Mouse (Mus musculus) embryonic facial prominence, embryonic 11.5 days (tissue): ENCODE data around the gene Med12l. TPM values are rescaled to one million over a fixed set of nuclear protein-coding genes. Genes with fewer than 3 reads are reported as not detected.

Experiments
- ATAC-seq: fragments of 200-750 bp; cut with Nextera tagmentation; replicated peaks from 2 replicates; pipeline ENCODE4 v1.8.0; 2017; ENCODE audit warnings: low read depth; ENCODE audit not compliant: insufficient number of reproducible peaks, low FRiP score, low TSS enrichment
- DNase-seq: peaks from one replicate; pipeline ENCODE4 v3.0.0-alpha.2; 2015; ENCODE audit warnings: low spot score
- H3K27ac ChIP-seq: fragments of 300-500 bp; sonication (generic); replicated peaks from 2 replicates; pipeline ENCODE4 v1.5.1; 2014; ENCODE audit warnings: mild to moderate bottlenecking, low read depth, low read length, control low read depth
- H3K27me3 ChIP-seq: fragments of 300-500 bp; sonication (generic); 2 replicates; pipeline ENCODE4 v1.6.1; 2014; ENCODE audit warnings: mild to moderate bottlenecking, low read length, moderate library complexity, mixed read lengths; ENCODE audit not compliant: control insufficient read depth, insufficient read depth
- H3K36me3 ChIP-seq: fragments of 300-500 bp; sonication (generic); replicated peaks from 2 replicates; pipeline ENCODE4 v1.6.1; 2014; ENCODE audit warnings: low read depth, mild to moderate bottlenecking, low read length, moderate library complexity, mixed read lengths; ENCODE audit not compliant: control insufficient read depth, insufficient read depth
- H3K4me1 ChIP-seq: fragments of 300-500 bp; sonication (generic); 2 replicates; pipeline ENCODE4 v1.6.1; 2014; ENCODE audit warnings: low read length, mixed read lengths; ENCODE audit not compliant: control insufficient read depth, insufficient read depth
- H3K4me2 ChIP-seq: fragments of 300-500 bp; sonication (generic); 2 replicates; pipeline ENCODE4 v1.6.1; 2014; ENCODE audit warnings: low read depth, mild to moderate bottlenecking, control low read depth, low read length, moderate library complexity
- H3K4me3 ChIP-seq: fragments of 300-500 bp; sonication (generic); 2 replicates; pipeline ENCODE4 v1.5.1; 2014; ENCODE audit warnings: low read depth, low read length, control low read depth
- H3K9ac ChIP-seq: fragments of 300-500 bp; sonication (generic); replicated peaks from 2 replicates; pipeline ENCODE4 v1.6.1; 2014; ENCODE audit warnings: mild to moderate bottlenecking, control low read depth, low read length
- H3K9me3 ChIP-seq: fragments of 300-500 bp; sonication (generic); replicated peaks from 2 replicates; pipeline ENCODE4 v1.6.1; 2016; ENCODE audit warnings: mild to moderate bottlenecking, low read length, inconsistent platforms, mixed read lengths; ENCODE audit not compliant: control insufficient read depth
- WGBS: fragments of 180-500 bp; shearing (Covaris S2); extraction: QIAGEN DNeasy Blood & Tissue Kit; methylation state at CpG from one replicate; pipeline ENCODE4 v1.1.7; 2014; 5-methylcytosine and 5-hydroxymethylcytosine counted together
- polyA plus RNA-seq: library from polyadenylated mRNA; unstranded; fragments of >200 nt; fragmentation: Nextera tagmentation; extraction: Ambion mirVana; gene quantifications from 2 replicates; pipeline ENCODE4 v1.2.1, GENCODE M21; 2014

Gene Med12l
- polyA plus RNA-seq, 1 experiment from 2014 or later, result 2.2 TPM

GRCm38 (mm10) chr3:59129547-59129946 lies 123.9 kb downstream of the Med12l start:
- ATAC-seq, result no peak

DNA sequence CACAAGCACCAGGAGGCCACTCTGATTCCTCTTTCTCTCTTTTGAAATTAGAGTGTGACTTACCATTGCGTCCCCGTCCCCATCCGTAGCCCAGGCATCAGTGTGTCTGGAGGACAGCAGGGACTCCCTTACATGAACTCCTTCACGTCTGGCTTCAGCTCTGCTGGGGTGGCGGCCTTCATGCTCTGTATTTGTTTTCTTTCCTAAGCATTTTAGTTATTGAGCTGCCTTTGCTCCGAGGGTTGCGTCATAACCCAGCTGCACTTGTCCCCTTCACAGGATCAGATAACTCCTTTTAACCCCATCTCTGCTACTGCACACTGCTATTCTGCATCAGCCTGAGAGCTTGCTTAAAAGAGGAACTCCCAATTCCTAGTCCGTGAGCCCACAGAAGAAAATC lies 124.8 kb downstream of the Med12l start:
- Histone ChIP-seq H3K4me3 (no peak overlapping the region), H3K27me3 (no peaks in the 10 kb centered on the region), H3K4me2 (no peak overlapping the region), H3K27ac (no peak overlapping the region), H3K9ac (no peak overlapping the region), H3K9me3 (no peaks in the 10 kb centered on the region), H3K4me1 (no peaks in the 10 kb centered on the region), H3K36me3 (no peaks in the 10 kb centered on the region)
- WGBS, result 53% methylated on average over 8 of the region's 8 CpGs
- ATAC-seq (no peak), DNase-seq (peak; percentile 15)

More at GRCm38 (mm10) chr3:59129547-59129946, 123.9 kb downstream of the Med12l start:
- no peak overlapping the region for H3K27ac ChIP-seq
- H3K9me3 ChIP-seq, result no peaks in the 10 kb centered on the region
- H3K9ac ChIP-seq, result no peak overlapping the region
- no peaks in the 10 kb centered on the region for H3K36me3 ChIP-seq
- no peaks in the 10 kb centered on the region for H3K27me3 ChIP-seq
- 89% methylated on average over 3 of the region's 3 CpGs for WGBS
- H3K4me2 ChIP-seq, result no peak overlapping the region
- H3K4me1 ChIP-seq, result no peaks in the 10 kb centered on the region
- H3K4me3 ChIP-seq, result no peak overlapping the region
- DNase-seq, result no peak

DNA sequence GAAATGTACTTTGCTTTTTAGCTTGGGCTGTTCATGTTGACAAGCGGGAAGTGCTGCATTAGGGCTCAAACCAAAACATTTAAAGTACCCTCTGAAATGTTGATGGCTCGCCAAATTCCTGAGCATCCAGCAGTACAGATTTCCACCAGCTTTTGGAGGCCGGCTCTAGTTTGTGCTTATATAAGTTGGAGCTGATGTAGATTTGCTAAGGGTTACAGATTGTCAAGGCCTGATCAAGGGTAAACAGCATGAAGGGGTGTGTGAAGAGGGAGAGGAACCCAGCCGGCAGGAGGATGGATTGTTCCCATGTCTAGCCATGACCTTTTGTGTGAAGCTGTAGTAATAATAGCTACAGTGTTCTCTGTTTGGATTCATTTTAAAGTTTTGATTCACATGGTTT lies 125.5 kb downstream of the Med12l start:
- DNase-seq (no peak), ATAC-seq (no peak)
- H3K9me3 ChIP-seq, result no peaks in the 10 kb centered on the region
- 75% methylated on average over 4 of the region's 4 CpGs for WGBS
- no peak overlapping the region for H3K4me2 ChIP-seq
- H3K27me3 ChIP-seq, result no peaks in the 10 kb centered on the region
- H3K4me3 ChIP-seq, result no peak overlapping the region
- no peak overlapping the region for H3K27ac ChIP-seq
- H3K4me1 ChIP-seq, result no peaks in the 10 kb centered on the region
- H3K9ac ChIP-seq, result no peak overlapping the region
- H3K36me3 ChIP-seq, result no peaks in the 10 kb centered on the region

DNA sequence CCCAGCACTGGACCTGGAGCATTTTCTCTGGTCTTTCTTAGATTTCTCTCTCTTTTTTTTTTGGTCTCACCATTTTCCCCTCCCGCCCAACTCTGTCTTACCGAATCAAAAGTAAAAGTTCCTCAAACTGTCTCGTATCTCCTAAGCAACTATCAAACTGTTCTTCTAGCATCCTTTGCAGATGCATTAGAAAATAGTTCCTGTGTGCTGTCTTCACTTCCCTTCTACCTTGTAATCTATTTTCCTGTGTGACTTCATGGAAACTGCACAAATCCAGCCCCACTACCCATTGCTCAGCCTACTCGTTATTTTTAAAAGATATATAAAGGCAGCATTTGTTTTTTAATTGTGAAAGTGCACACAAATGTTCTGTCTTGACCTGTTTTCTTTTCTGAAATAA lies 126.3 kb downstream of the Med12l start:
- WGBS, result 86% methylated on average over 4 of the region's 4 CpGs
- DNase-seq, result no peak
- H3K36me3 ChIP-seq, result no peaks in the 10 kb centered on the region
- H3K27me3 ChIP-seq, result no peaks in the 10 kb centered on the region
- H3K4me1 ChIP-seq, result no peaks in the 10 kb centered on the region
- no peak overlapping the region for H3K4me2 ChIP-seq
- H3K9me3 ChIP-seq, result no peaks in the 10 kb centered on the region
- no peak overlapping the region for H3K4me3 ChIP-seq
- ATAC-seq, result no peak
- H3K27ac ChIP-seq, result no peak overlapping the region
- H3K9ac ChIP-seq, result no peak overlapping the region

- Histone ChIP-seq H3K27me3 (no peaks in the 10 kb centered on the region), H3K27ac (no peak overlapping the region), H3K9me3 (no peaks in the 10 kb centered on the region), H3K4me2 (no peak overlapping the region), H3K4me3 (no peak overlapping the region), H3K9ac (no peak overlapping the region), H3K36me3 (no peaks in the 10 kb centered on the region), H3K4me1 (no peaks in the 10 kb centered on the region)
- 87% methylated on average over 5 of the region's 5 CpGs for WGBS
- no peak for DNase-seq
- ATAC-seq, result no peak
Observed at GRCm38 (mm10) chr3:59133189-59133588, 127.6 kb downstream of the Med12l start.

GRCm38 (mm10) chr3:59135911-59136653 lies 130.5 kb downstream of the Med12l start:
- Histone ChIP-seq H3K9ac (no peak overlapping the region), H3K9me3 (no peaks in the 10 kb centered on the region), H3K4me3 (no peak overlapping the region), H3K27ac (no peak overlapping the region), H3K27me3 (no peaks in the 10 kb centered on the region), H3K4me1 (no peaks in the 10 kb centered on the region), H3K36me3 (no peaks in the 10 kb centered on the region), H3K4me2 (no peak overlapping the region)
- WGBS, result 78% methylated on average over 5 of the region's 5 CpGs
- DNase-seq (no peak), ATAC-seq (no peak)

GRCm38 (mm10) chr3:59138946-59139468 lies 133.4 kb downstream of the Med12l start:
- 76% methylated on average over 12 of the region's 12 CpGs for WGBS
- Histone ChIP-seq H3K27ac (no peak overlapping the region), H3K27me3 (no peaks in the 10 kb centered on the region), H3K4me3 (no peak overlapping the region), H3K9ac (no peak overlapping the region), H3K36me3 (no peaks in the 10 kb centered on the region), H3K9me3 (no peaks in the 10 kb centered on the region), H3K4me1 (no peaks in the 10 kb centered on the region), H3K4me2 (no peak overlapping the region)
- DNase-seq, result no peak
- ATAC-seq, result no peak

DNA sequence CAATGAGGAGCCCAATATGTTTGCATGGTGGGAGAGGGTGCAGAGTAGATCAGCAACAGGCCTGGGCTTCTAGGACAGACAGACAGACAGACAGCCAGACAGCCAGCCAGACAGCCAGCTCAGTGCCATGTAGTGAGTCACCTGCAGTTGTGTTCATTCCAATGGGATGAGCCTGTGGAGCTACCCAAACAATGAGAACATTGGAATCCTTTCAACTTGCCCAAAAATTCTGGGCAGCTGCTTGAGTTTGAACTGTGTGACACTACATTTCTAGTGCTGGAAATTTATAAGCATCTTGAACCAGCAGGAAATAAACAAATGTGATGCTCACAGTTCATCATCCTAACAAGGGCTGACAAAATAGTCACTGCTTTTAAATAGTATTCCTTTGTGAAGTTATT lies 134.0 kb downstream of the Med12l start:
- Histone ChIP-seq H3K9ac (no peak overlapping the region), H3K27me3 (no peaks in the 10 kb centered on the region), H3K4me2 (no peak overlapping the region), H3K4me3 (no peak overlapping the region), H3K36me3 (no peaks in the 10 kb centered on the region), H3K9me3 (no peaks in the 10 kb centered on the region), H3K4me1 (no peaks in the 10 kb centered on the region), H3K27ac (no peak overlapping the region)
- DNase-seq (no peak), ATAC-seq (no peak)
